Mouse (Mus musculus) liver, postnatal 0 days (tissue): ENCODE data around the gene Olfr1232.

ENCODE experiments used
- CTCF ChIP-seq: sonication (generic); IDR thresholded peaks from 2 replicates; pipeline ENCODE4 v1.5.1; 2016; ENCODE audit warnings: antibody characterized with exemption, low read depth
- EP300 ChIP-seq: IDR thresholded peaks from 2 replicates; pipeline ENCODE4 v1.6.1; 2016; ENCODE audit warnings: antibody characterized with exemption, low read depth, mild to moderate bottlenecking

DNA sequence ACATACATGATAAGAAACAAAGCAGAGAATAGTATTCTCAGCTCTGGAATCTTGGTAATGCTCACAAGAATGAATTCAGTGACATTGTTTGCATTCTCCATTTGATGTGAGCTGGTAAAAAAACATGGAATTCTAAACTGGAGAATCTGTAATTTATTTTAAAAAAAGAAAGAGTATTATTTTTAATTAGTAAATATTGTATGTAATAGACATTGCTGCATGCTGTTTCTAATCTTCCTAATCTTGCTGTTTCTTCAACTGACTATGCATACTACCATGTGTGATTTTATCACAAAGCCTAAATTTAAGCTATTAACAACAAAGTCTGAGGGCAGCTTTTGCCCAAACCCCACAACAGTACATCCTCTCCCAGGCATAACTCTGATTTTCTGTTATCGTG is 32.3 kb downstream of the Olfr1232 start, which contains the start of gene Olfr1230:
- no peak for TF ChIP-seq CTCF
- TF ChIP-seq EP300, result no peak
